Mouse (Mus musculus): ENCODE data around the gene Ms4a1.

The Ms4a1 gene

GRCm38 (mm10) chr19:11234244-11234643, 31.8 kb downstream of the Ms4a1 start:
- POLR2A ChIA-PET = no interaction called here
- CTCF ChIA-PET = no interaction called here

- POLR2A ChIA-PET = no interaction called here
- CTCF ChIA-PET = no interaction called here
Observed at GRCm38 (mm10) chr19:11232348-11232747, 33.7 kb downstream of the Ms4a1 start, which contains the start of gene Ms4a12. TSS of gene Ms4a12 (minus strand) at chr19:11232448.
